12 mouse cellular contexts compared by ENCODE assay signal in the genomic region with DNA sequence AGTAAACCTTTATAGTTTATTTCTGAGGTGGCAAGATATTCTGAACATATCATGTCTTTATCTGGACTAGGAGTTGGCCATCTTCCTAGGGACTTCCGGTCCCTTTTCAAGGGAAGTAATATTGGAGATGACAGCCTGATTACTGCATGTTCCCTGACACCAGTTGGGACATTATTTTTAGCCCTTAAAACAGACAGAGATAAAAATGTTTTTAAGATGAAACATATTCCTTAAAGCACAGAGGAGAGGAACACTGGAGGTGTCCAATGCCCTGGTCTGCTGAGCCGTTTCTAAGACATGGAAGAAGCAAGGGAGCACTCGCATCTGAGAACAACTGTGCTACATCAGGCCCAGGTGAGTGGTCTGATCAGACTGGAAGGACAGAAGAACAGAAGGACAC.
"Had no signal": no experiment of that assay in that cellular context is flagged by ENCODE, and none has a peak within 500 bp of the region (broad histone marks: within the 10 kb centered on the region; RNA-seq: fewer than 3 reads in every experiment).

No protein-coding gene starts in this region.

- DNase-seq: retina, postnatal 1 day; right cerebral cortex, adult 18-20 months; right cerebral cortex, postnatal 14 days; right cerebral cortex, postnatal 25 days; right cerebral cortex, postnatal 4 days; spleen, adult 18-20 months; thymus, adult 18-20 months; thymus, adult 2 months; thymus, postnatal 14 days; thymus, postnatal 25 days; thymus, postnatal 36 days; thymus, postnatal 4 days had no signal
